Mouse (Mus musculus): ENCODE data around the gene Gm49378. TPM values are rescaled to one million over a fixed set of nuclear protein-coding genes. Genes with fewer than 3 reads are reported as not detected.

Gene Gm49378
- total RNA-seq, 1 experiment from 2014 or later = 2.8 TPM

DNA sequence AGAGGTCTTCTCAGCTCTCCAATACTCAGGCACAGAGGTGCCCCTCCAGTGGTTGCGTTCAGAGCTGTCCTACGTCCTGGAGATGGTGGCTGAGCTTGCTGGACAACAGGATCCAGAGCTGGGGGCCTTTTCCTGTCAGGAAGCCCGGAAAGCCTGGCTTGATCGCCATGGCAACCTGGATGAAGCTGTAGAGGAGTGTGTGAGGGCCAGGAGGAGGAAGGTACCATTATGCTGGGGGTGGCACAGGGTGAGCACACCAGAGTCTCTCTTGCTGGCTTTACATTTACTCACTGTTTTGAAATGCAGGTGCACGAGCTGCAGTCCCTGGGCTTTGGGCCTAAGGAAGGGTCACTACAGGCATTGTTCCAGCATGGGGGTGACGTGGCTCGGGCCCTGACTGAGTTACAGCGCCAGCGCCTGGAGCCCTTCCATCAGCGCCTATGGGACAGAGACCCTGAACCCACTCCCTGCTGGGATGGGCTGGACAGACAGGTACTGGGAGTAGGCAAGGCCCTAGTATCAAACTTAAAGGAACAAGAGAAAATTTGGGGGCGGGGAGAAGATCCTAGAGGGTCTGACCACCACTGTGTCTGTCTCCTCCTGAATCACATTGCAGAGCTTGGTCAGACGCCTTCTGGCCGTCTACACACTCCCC lies 41.5 kb downstream of the Gm49378 start:
- ATAC-seq (ENCODE audit: extremely low read depth, insufficient number of reproducible peaks, low FRiP score, poor library complexity, severe bottlenecking) = no peak

DNA sequence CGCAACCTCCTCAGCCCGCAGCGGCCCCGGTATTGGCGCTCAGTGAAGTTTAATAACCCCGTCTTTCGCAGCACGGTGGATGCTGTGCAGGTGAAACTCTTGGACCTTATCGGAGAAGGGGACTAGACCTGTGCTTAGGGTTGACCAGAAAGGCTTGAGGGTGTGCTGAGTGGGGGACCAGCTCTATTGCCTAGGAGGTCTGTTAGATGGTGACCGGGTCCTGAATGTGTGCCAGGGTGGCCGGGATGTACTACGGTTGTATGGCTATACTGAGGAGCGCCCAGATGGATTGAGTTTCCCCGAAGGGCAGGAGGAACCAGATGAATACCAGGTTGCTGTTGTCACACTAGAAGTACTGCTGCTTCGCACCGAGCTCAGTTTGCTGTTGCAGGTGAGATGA lies 45.5 kb downstream of the Gm49378 start:
- no peak for ATAC-seq (ENCODE audit: extremely low read depth, insufficient number of reproducible peaks, low FRiP score, poor library complexity, severe bottlenecking)

DNA sequence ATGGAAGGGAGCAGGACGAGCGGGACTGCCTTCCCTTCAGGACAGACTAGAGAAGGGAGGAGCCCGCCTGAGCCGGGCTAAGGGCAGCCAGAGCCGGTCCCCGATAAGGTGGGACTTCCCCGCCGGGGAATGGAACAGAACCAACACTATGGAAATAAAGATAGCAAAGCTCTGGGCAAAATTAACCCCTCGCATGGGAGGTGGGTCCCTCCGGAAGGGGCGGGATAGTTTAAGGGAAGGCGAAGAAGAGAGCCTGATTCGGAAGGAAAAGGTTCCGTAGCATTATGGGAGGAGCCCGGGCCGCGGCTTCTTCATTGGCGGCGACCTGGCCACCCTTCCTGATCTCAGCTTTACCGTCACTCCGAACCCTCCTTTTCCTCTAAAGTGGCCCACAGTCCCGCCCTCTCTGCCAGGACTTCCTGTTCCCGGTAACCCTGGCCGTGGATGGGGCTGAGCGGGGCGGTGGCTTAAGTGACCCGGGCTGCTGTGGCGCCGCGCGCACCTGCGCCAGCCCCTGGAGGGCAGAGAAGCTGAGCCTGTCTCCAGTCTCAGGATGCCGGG lies 46.3 kb downstream of the Gm49378 start, which contains the start of gene Rnf31:
TSS of gene Rnf31 (plus strand) at position 378 of the 561 bp plus-strand sequence.
- peak; percentile 73 for ATAC-seq (ENCODE audit: extremely low read depth, insufficient number of reproducible peaks, low FRiP score, poor library complexity, severe bottlenecking)

DNA sequence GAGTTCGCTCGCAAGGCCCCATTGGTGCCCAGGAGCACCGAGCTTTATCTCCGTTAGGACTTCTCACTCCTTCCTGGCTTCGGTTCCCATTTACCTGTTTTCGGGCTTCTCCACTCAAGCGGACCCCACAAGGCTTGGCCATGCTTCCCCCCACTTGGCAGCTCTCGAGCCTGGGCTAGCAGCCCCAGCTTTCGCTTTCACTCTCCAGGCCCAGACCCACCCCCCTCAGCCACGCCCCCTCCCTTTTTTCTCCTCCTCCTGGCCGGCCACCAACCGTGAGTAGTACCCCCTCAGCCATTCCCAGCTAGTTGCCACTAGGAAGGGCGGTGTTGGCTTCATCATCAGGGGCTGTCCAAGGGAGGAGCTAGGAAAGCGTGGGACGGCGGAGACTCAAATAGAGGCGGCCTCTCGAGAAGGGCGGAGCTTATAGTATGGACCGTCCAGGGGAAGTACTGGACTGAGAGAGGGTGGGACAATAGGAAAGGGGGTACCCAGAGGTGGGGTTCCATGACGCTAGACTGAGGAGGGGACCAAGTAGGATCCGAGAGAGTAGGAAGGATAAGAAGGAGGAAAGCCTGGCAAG lies 46.9 kb downstream of the Gm49378 start, which contains the start of gene Psme2:
TSS of gene Psme2 (minus strand) at position 366 of the 583 bp plus-strand sequence.
- ATAC-seq (ENCODE audit: extremely low read depth, insufficient number of reproducible peaks, low FRiP score, poor library complexity, severe bottlenecking) = peak; percentile 86

DNA sequence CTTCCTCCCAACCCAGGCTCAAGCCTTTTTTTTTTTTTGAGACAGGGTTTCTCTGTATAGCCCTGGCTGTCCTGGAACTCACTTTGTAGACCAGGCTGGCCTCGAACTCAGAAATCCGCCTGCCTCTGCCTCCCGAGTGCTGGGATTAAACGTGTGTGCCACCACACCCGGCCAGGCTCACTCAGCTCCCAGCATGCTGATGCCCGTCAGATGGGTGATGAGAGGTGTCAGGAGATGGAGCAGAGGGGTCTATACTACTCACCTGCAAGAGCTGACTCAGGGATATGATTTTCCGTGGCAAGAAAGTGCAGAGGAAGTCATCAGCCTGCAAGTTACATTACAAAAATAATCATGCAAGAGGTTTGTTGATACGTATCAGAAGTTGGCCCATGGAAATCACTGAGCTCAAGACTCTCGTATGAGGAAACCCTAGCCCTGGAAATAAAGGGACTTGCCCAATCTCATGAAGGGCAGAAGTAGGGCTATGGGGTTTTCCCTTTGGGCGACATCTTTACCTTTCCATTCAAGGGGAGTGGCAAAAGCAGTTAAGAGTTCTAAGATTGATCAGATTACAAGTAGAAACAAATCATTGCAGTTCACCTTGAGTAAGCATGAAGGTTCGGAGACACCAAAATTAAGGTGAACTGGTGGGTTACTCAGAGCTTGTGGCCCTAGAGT lies 47.8 kb downstream of the Gm49378 start:
- no peak for ATAC-seq (ENCODE audit: extremely low read depth, insufficient number of reproducible peaks, low FRiP score, poor library complexity, severe bottlenecking)

DNA sequence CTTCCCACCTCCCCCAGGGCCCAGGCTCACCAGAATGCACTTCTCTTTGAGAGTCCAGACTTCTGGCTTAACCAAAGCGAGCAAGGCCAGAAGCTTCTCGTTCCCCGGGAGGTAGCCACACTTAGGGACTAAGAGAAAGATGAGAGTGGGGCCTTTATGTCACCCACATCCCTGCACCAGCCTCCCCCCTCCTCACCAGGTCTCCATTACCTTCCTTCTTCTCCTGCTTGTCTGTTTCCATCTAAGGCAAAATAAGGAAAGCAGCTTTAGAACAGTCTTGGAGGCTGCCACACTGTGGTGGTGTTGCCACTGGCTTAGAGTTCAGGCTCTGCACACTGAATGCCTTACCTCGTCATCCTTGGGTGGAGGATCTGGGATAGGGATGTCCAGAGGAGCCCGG lies 48.4 kb downstream of the Gm49378 start:
- ATAC-seq (ENCODE audit: extremely low read depth, insufficient number of reproducible peaks, low FRiP score, poor library complexity, severe bottlenecking) = no peak

DNA sequence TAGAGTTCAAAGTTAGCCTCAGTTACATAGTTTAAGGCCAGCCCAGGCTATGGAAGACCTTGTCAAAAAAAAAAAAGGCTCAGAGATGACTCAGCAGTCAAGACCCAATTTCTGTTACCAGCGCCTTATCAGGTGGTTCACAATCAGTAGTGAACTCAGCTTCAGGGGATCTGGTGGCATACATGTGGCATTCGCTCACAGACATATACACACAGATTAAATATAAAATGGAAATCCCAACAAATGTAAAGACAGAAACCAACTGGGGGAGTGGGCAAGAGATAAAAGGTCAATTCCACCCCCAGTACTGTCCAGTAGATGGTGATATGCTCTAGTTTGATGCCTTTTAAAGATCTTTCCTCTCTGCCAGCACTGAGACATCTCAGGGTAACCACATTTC lies 51.5 kb downstream of the Gm49378 start:
- ATAC-seq (ENCODE audit: extremely low read depth, insufficient number of reproducible peaks, low FRiP score, poor library complexity, severe bottlenecking) = no peak

DNA sequence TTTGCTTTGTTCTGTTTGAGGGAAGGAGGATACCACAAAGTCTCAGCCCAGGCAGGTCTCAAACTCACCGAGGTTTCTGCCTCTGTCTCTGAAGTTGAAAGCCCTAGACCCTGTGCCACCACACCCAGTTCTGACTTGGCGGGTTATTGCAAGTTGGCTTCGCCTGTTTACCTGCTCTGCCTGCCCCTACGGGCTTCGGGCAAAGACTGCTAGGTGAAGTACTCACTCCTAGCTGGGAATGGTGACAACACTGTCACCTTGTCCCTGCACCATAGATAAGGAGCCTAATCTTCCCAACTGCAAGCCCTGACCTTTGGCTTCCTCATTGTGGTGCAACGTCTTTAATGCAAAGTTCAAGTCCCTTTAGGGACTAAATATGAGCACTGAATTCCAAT lies 52.1 kb downstream of the Gm49378 start:
- ATAC-seq (ENCODE audit: extremely low read depth, insufficient number of reproducible peaks, low FRiP score, poor library complexity, severe bottlenecking) = no peak

DNA sequence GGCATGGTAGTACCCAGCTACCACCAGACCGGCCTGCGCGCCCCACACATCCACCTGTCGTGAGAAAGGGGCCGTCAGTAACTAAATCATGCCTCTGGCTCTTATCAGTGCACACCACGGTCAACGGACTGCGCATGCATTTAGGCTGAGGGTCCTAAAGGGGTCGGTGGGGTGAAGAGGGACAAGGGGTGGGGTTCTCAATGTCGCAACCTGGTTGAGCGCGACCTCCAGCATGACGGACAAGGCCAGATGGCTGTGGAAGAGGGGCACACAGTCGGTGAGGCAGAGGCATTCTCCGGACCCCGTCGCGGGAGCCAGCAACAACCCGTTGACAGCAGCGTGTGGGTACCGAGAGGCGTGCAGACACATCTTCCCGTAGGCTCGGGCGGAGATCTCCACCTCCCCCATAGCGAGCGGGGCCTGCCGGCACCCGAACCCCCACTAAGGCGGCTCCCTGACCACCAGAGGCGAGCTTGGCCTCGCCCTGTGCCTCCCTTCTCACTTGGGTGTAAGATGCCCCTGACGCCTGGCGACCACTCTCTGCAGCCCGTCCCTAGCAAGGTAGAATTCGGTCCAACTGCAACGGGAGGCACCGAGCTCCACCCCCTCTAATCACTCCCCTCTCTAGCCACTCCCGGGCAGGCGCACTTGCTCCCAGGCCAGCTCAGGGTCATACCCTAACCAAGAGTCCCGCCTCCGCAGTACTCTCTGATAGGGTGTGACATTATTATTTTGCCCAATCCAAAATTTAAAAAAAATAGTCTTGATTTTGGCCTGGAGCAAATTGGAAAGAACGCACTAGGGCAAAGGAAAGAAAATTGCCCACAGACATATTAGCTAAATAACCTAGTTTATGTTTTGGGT lies 52.8 kb downstream of the Gm49378 start, which contains the start of gene Emc9:
TSS of gene Emc9 (minus strand) at position 601 of the 864 bp plus-strand sequence.
- ATAC-seq (ENCODE audit: extremely low read depth, insufficient number of reproducible peaks, low FRiP score, poor library complexity, severe bottlenecking) = peak; percentile 76

DNA sequence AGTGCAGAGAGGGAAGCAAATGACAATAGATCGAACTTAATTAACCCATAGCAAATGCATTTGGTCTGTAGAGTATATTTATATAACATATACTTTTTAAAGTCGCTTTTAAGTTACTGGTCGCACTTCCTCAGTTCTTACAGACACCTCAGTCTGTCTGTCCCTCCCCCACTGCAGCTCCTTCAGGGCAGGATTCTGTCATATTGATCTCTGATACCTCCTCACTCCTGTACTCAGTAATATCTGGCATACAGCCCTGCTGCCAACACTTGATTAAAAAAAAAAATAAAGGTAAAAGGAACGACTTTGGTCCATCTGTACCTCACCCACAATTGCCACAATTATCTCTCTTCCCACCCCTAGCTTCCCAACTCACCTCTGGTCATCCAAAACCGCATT lies 53.4 kb downstream of the Gm49378 start:
- ATAC-seq (ENCODE audit: extremely low read depth, insufficient number of reproducible peaks, low FRiP score, poor library complexity, severe bottlenecking) = no peak

DNA sequence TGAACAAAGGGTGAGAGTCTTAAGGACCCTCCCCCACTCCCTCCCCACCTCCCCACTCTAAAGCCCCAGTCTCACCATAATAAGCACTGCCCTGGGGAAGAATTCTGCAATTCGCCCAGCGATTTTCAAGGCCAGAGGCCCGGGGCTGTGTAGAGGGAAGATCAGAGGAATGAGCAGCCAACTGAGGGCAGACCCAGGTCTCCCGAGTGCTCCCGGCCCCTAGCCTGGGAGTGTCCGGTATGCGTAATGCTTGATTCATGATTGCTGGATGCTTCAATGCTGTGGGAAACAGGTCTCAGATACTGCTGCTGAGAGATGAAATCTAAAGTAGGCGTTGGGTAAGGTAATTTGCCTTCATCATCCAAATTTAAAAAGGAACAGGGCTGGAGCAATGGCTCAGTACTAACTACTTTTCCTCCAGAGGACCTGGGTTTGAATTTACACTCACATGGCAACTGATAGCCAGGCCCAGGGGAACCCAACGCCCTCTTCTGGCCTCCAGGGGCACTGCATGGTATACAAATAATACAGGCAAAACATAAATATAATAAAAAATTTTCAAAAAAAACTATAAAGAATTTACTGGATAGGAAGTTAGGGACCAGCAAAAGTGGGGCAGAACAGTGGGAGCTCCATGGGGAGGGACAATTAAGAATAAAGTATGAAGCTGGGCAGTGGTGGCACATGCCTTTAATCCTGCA lies 55.6 kb downstream of the Gm49378 start:
- ATAC-seq (ENCODE audit: extremely low read depth, insufficient number of reproducible peaks, low FRiP score, poor library complexity, severe bottlenecking) = no peak

DNA sequence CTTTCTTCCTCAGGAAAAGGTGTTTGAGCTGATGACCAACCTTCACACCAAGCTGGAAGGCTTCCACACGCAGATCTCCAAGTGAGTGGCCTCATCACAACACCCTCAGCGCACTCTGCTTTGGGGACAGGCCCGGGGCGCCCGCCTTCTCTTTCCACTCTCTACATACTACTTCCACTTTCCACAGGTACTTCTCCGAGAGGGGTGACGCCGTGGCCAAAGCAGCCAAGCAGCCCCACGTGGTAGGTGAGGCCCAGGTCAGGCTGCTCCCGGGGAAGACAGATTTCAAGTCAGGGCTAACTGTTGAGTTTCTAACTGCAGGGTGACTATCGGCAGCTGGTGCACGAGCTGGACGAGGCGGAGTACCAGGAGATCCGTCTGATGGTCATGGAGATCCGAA lies 57.0 kb downstream of the Gm49378 start:
- ATAC-seq (ENCODE audit: extremely low read depth, insufficient number of reproducible peaks, low FRiP score, poor library complexity, severe bottlenecking) = no peak

DNA sequence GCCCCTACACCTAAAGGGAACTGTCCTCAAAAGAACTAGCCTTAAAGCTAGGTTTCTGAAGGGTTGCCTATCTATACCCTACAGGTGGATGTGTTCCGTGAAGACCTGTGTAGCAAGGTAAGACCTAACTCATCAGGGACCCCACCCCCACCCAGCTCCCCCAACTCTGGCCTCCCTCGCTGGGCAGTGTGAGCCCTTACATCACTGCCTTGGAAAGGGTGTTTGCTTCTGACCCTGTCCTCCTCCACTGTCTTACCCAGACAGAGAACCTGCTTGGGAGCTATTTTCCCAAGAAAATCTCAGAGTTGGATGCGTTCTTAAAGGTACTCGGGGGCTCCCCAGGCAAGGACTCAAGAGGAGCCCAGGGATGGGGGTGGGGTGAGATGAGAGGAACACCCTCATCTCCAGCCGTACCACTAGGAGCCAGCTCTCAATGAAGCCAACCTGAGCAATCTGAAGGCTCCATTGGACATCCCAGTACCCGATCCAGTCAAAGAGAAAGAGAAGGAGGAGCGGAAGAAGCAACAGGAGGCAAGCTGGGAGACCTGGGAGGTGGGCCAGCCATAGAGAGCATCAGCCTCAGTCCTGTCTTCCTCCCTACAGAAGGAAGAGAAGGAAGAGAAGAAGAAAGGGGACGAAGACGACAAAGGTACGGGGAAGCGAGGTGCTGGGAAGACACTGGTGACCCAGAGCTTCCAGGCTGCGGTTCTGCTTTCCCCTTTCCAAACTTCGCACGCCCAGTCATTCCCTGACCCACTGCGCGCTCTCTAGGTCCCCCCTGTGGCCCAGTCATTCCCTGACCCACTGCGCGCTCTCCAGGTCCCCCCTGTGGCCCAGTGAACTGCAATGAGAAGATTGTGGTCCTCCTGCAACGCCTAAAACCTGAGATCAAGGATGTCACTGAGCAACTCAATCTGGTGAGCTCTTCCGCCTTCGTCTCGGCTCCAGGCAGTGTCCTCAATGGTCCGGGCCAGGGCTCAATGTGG lies 57.9 kb downstream of the Gm49378 start:
- ATAC-seq (ENCODE audit: extremely low read depth, insufficient number of reproducible peaks, low FRiP score, poor library complexity, severe bottlenecking) = no peak

Other genes with a start within 250 kb of the Gm49378 start
- gene Dhrs4, start 159.1 kb downstream of the Gm49378 start, total RNA-seq (2017) = 22.9 and 24.1 TPM in 2 replicates
- gene Carmil3, start 147.2 kb downstream of the Gm49378 start, total RNA-seq (2017) = 0.74 TPM in 1 of 2 replicates, not detected in the other
- gene Cpne6, start 127.5 kb downstream of the Gm49378 start, total RNA-seq (2017) = not detected in 2 replicates
- 0.12 TPM in 1 of 2 replicates, not detected in the other for gene Nrl, start 112.9 kb downstream of the Gm49378 start, total RNA-seq (2017)
- gene Pck2, start 97.6 kb downstream of the Gm49378 start, total RNA-seq (2017) = 38.6 and 38.8 TPM in 2 replicates
- gene Dcaf11, start 77.9 kb downstream of the Gm49378 start, total RNA-seq (2017) = 82.2 and 98.6 TPM in 2 replicates
- 6.9 and 9.1 TPM in 2 replicates for gene A730061H03Rik, start 77.5 kb downstream of the Gm49378 start, total RNA-seq (2017)
- gene Fitm1, start 62.3 kb downstream of the Gm49378 start, total RNA-seq (2017) = not detected in 2 replicates
- gene Psme1, start 59.8 kb downstream of the Gm49378 start, total RNA-seq (2017) = 254 and 295 TPM in 2 replicates
- gene Emc9, start 52.6 kb downstream of the Gm49378 start, total RNA-seq (2017) = 5.0 TPM in 2 replicates
- 164 and 175 TPM in 2 replicates for gene Psme2, start 46.8 kb downstream of the Gm49378 start, total RNA-seq (2017)
- 73.4 and 82.3 TPM in 2 replicates for gene Rnf31, start 46.2 kb downstream of the Gm49378 start, total RNA-seq (2017)
- 163 and 164 TPM in 2 replicates for gene Irf9, start 34.3 kb downstream of the Gm49378 start, total RNA-seq (2017)
- not detected in 2 replicates for gene Rec8, start 19.9 kb downstream of the Gm49378 start, total RNA-seq (2017)
- gene Ipo4, start 1.9 kb downstream of the Gm49378 start, total RNA-seq (2017) = 4.2 and 11.3 TPM in 2 replicates
- gene Tm9sf1, start 5.9 kb upstream of the Gm49378 start, total RNA-seq (2017) = 40.7 and 42.5 TPM in 2 replicates
- gene Tssk4, start 12.3 kb upstream of the Gm49378 start, total RNA-seq (2017) = 0.98 and 2.1 TPM in 2 replicates
- 40.6 and 42.1 TPM in 2 replicates for gene Mdp1, start 22.6 kb upstream of the Gm49378 start, total RNA-seq (2017)
- 27.5 and 44.8 TPM in 2 replicates for gene Gmpr2, start 34.0 kb upstream of the Gm49378 start, total RNA-seq (2017)
- gene Nedd8, start 34.2 kb upstream of the Gm49378 start, total RNA-seq (2017) = 158 and 211 TPM in 2 replicates
- gene Tinf2, start 43.9 kb upstream of the Gm49378 start, total RNA-seq (2017) = 64.8 and 68.2 TPM in 2 replicates
- 6.9 and 9.5 TPM in 2 replicates for gene Tgm1, start 76.0 kb upstream of the Gm49378 start, total RNA-seq (2017)
- gene Rabggta, start 84.4 kb upstream of the Gm49378 start, total RNA-seq (2017) = 27.2 and 36.8 TPM in 2 replicates
- gene Dhrs1, start 107.8 kb upstream of the Gm49378 start, total RNA-seq (2017) = 20.4 and 28.0 TPM in 2 replicates
- gene Nop9, start 107.8 kb upstream of the Gm49378 start, total RNA-seq (2017) = 12.1 and 15.8 TPM in 2 replicates
- gene Cideb, start 120.6 kb upstream of the Gm49378 start, total RNA-seq (2017) = 0.49 TPM in 1 of 2 replicates, not detected in the other
- gene Ltb4r2, start 123.5 kb upstream of the Gm49378 start, total RNA-seq (2017) = 0.25 and 0.81 TPM in 2 replicates
- 12.9 and 14.6 TPM in 2 replicates for gene Ltb4r1, start 128.1 kb upstream of the Gm49378 start, total RNA-seq (2017)
- 0.49 TPM in 1 of 2 replicates, not detected in the other for gene Adcy4, start 146.2 kb upstream of the Gm49378 start, total RNA-seq (2017)
- 17.3 and 30.9 TPM in 2 replicates for gene Ripk3, start 151.0 kb upstream of the Gm49378 start, total RNA-seq (2017)
- not detected in 2 replicates for gene Nfatc4, start 185.2 kb upstream of the Gm49378 start, total RNA-seq (2017)
- 0.23 and 0.25 TPM in 2 replicates for gene Nynrin, start 216.1 kb upstream of the Gm49378 start, total RNA-seq (2017)
- gene Cbln3, start 246.5 kb upstream of the Gm49378 start, total RNA-seq (2017) = 0.37 TPM in 1 of 2 replicates, not detected in the other
- gene Khnyn, start 247.1 kb upstream of the Gm49378 start, total RNA-seq (2017) = 157 and 158 TPM in 2 replicates

Measured in neutrophil, adult 5-6 weeks (primary cell).